Mouse (Mus musculus) E14TG2a.4 (cell line): ENCODE data around the gene Swsap1.

Experiments used
- CTCF ChIP-seq: conservative IDR thresholded peaks from 2 replicates; pipeline ENCODE4 v1.5.1; 2014; ENCODE audit warnings: low read length
- NANOG ChIP-seq: IDR thresholded peaks from 2 replicates; pipeline ENCODE4 v1.6.1; 2014; ENCODE audit warnings: borderline replicate concordance, low read length, mixed read lengths

DNA sequence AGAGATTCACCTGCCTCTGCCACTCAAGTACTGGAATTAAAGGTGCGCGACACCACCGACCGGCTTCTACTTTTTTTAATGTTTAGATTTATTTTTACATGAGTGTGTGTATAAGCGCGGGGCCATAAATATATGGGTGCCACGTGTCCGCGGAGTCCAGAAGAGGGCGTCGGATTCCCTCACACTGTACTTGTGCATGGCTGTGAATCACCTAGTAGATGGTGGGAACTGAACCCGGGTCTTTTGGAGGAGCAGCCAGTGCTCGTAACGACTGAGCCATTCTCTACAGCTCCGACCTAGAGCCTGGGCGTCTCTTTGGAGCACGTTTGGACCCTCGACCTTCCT lies 358 bp upstream of the Swsap1 start:
- no peak for TF ChIP-seq NANOG
- 0 out of 2 replicates have a peak, but pooled peaks have one; percentile 1 for TF ChIP-seq CTCF
